Comparison of ENCODE assay signal across 8 mouse cellular contexts in the genomic region with DNA sequence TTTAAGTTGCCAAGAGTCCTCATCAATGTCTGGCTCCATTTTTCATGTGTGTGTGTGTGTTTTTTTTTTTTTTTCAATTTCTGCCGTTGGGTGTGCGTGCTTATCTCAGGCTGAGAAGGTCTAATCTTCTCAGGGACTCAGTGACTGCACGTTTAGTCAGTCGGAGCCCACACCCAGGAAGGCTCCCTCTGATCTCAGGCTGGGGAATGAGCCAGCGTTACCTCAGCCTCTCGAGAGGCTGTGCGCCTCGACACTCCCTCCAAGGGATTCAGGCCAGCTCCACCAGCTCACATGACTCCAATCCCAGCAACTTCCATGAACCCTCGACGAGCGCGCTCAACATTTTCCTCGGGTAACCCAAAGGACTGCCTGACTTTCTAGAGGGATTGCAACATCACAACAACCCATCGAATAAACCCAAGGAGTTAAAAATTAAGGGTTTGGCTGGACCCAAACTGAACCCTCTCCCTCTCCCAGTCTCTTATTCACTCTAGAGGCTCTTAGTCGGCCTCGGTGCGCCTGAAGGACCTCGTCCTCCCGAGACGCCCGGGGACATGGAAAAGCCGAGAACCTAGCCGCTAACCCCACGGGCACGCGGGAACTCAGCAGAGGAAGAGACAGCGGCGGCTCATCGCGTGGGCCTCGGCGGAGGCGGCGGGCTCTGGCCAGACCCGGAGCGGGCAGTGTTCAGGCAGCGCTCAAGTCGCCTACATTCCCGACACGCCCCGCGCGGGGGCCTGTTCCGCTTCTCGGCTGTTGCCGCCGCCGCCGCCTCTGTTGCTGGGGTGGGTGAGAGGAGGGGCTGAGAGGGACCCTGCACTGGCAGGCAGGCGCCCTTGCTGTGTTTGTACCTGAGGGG. TPM values are rescaled to one million over a fixed set of nuclear protein-coding genes. Genes with fewer than 3 reads are reported as not detected.
DNase-seq lines count a peak whose midpoint lies in the region; ATAC-seq and TF ChIP-seq lines count a peak whose summit lies in the region.

A gene (plus strand): TSS at position 737 of the 859 bp plus-strand sequence.

- H3K9me3 ChIP-seq in hindbrain, embryonic 10.5 days = no peaks in the 10 kb centered on the region
- H3K9me3 ChIP-seq in lung, postnatal 0 days (ENCODE audit: low read length) = no peaks in the 10 kb centered on the region

- DNase-seq in MN1 (ENCODE audit: low spot score) = peak; percentile 88
- DNase-seq in cerebellum, adult 9-10 months = peak; percentile 89
- peak; percentile 92 for DNase-seq in hindbrain, embryonic 10.5 days (ENCODE audit: low spot score)
- peak; percentile 87 for DNase-seq in layer of hippocampus, adult 9-11 months
- DNase-seq in lung, postnatal 0 days (ENCODE audit: low spot score) = peak; percentile 95
- peak; percentile 84 for DNase-seq in ovary, postnatal 14 days (ENCODE audit: low spot score)
- DNase-seq in thymus, postnatal 14 days = peak; percentile 94

- peak; percentile 90 for TF ChIP-seq EP300 in lung, postnatal 0 days (IDR thresholded peaks at IDR 0.05)

- H3K27me3 ChIP-seq in hindbrain, embryonic 10.5 days (ENCODE audit: insufficient read depth, poor library complexity, severe bottlenecking) = no peaks in the 10 kb centered on the region
- no peaks in the 10 kb centered on the region for H3K27me3 ChIP-seq in lung, postnatal 0 days (replicated peaks; ENCODE audit: insufficient read depth, low read length)

- peak within 1 kb of the TSS; percentile 100 for H3K27ac ChIP-seq in hindbrain, embryonic 10.5 days
- peak within 1 kb of the TSS; percentile 98 for H3K27ac ChIP-seq in lung, postnatal 0 days (ENCODE audit: low read length)

- WGBS in hindbrain, embryonic 10.5 days = under 1% methylated on average over 50 of the region's 50 CpGs
- under 1% methylated on average over 38 of the region's 50 CpGs for WGBS in lung, postnatal 0 days

- H3K4me1 ChIP-seq in hindbrain, embryonic 10.5 days (replicated peaks) = peaks cover 24% of the 10 kb centered on the region
- peaks cover 13% of the 10 kb centered on the region; the same call in 1 of the 2 replicates for H3K4me1 ChIP-seq in lung, postnatal 0 days (ENCODE audit: insufficient read depth, low read depth, low read length)

- TF ChIP-seq CTCF in lung, postnatal 0 days (IDR thresholded peaks at IDR 0.05) = peak; percentile 9

- H3K4me2 ChIP-seq in lung, postnatal 0 days (replicated peaks; ENCODE audit: low read depth, low read length) = peak within 1 kb of the TSS; percentile 76

- H3K36me3 ChIP-seq in hindbrain, embryonic 10.5 days = no peaks in the 10 kb centered on the region
- no peaks in the 10 kb centered on the region for H3K36me3 ChIP-seq in lung, postnatal 0 days (ENCODE audit: insufficient read depth, low read length)

- H3K9ac ChIP-seq in lung, postnatal 0 days (replicated peaks; ENCODE audit: low read depth) = peak within 1 kb of the TSS; percentile 96

- peak; percentile 94 for ATAC-seq in frontal cortex, adult (ENCODE audit: low TSS enrichment)
- ATAC-seq in lung, postnatal 0 days = peak; percentile 95

- H3K4me3 ChIP-seq in hindbrain, embryonic 10.5 days = peak within 1 kb of the TSS; percentile 87
- H3K4me3 ChIP-seq in lung, postnatal 0 days (ENCODE audit: low read depth, low read length) = peak within 1 kb of the TSS; percentile 90

RNA-seq across cellular contexts. Expression of the gene that starts here (rescaled TPM):
- polyA plus RNA-seq in hindbrain, embryonic 10.5 days (2016; fragmentation: Nextera tagmentation; extraction: Ambion mirVana) = 81.1 and 86.6 TPM in 2 replicates
- polyA plus RNA-seq in lung, postnatal 0 days (2015; fragmentation: Nextera tagmentation; extraction: Ambion mirVana) = 46.7 and 51.8 TPM in 2 replicates

Comparison
In these comparisons a context has a peak if more than half of its experiments do, and no peak if none do; other contexts are left out.
1. Peak in every context shown above with its lines: DNase-seq, ATAC-seq, H3K4me3 ChIP-seq and H3K27ac ChIP-seq.